ENCODE assay signal across 9 mouse cellular contexts in genomic region chr17:78881878-78882304, GRCm38 (mm10). TPM values are rescaled to one million over a fixed set of nuclear protein-coding genes. Genes with fewer than 3 reads are reported as not detected.
DNase-seq lines count a peak whose midpoint lies in the region; ATAC-seq and TF ChIP-seq lines count a peak whose summit lies in the region.
"Had no signal": no experiment of that assay in that cellular context is flagged by ENCODE, and none has a peak within 500 bp of the region (broad histone marks: within the 10 kb centered on the region; RNA-seq: fewer than 3 reads in every experiment).

No protein-coding gene starts in this region.

- peak overlapping the region; percentile 69 for H3K4me2 ChIP-seq in heart, postnatal 0 days (ENCODE audit: low read depth, low read length)
- peak overlapping the region; percentile 68 for H3K4me2 ChIP-seq in limb, embryonic 14.5 days (replicated peaks; ENCODE audit: low read depth, low read length, severe bottlenecking)
- H3K4me2 ChIP-seq in midbrain, embryonic 15.5 days: peak overlapping the region; percentile 72

- peak overlapping the region; percentile 80 for H3K9ac ChIP-seq in heart, adult 2 months (ENCODE audit: low read depth, low read length)
- peak overlapping the region; percentile 78 for H3K9ac ChIP-seq in heart, postnatal 0 days (replicated peaks; ENCODE audit: low read depth, low read length)
- peak overlapping the region; percentile 81 for H3K9ac ChIP-seq in limb, embryonic 14.5 days (ENCODE audit: low read depth, low read length, severe bottlenecking)
- H3K9ac ChIP-seq in midbrain, embryonic 15.5 days: 0 out of 2 replicates have a peak overlapping the region, but pooled peaks have one; percentile 33

- TF ChIP-seq POLR2A in heart, adult 2 months (IDR thresholded peaks at IDR 0.05; ENCODE audit: insufficient read depth, low read depth, low read length): no peak
- no peak for TF ChIP-seq POLR2A in limb, embryonic 14.5 days (IDR thresholded peaks at IDR 0.05; ENCODE audit: borderline replicate concordance, extremely low read depth, insufficient read depth, insufficient read length)

- WGBS in heart, adult 2 months: 5% methylated on average over 6 of the region's 7 CpGs
- 23% methylated on average over 2 of the region's 7 CpGs for WGBS in heart, postnatal 0 days
- 18% methylated on average over 4 of the region's 7 CpGs for WGBS in limb, embryonic 14.5 days
- 13% methylated on average over 5 of the region's 7 CpGs for WGBS in midbrain, embryonic 15.5 days

- no peak for TF ChIP-seq CTCF in heart, adult 2 months (IDR thresholded peaks at IDR 0.05)
- TF ChIP-seq CTCF in heart, postnatal 0 days (IDR thresholded peaks at IDR 0.05; ENCODE audit: low read depth): no peak

- intact Hi-C loops in heart, adult 2 months (cut with DNase I): no loop called here

- peaks cover 5% of the 10 kb centered on the region; the same call in 1 of the 2 replicates for H3K9me3 ChIP-seq in heart, postnatal 0 days (replicated peaks; ENCODE audit: control insufficient read depth, low read length)
- no peaks in the 10 kb centered on the region for H3K9me3 ChIP-seq in limb, embryonic 14.5 days (ENCODE audit: control insufficient read depth, low read length)
- no peaks in the 10 kb centered on the region for H3K9me3 ChIP-seq in midbrain, embryonic 15.5 days

- 0 out of 2 replicates have a peak, but pooled peaks cover 2% of the 10 kb centered on the region for H3K36me3 ChIP-seq in heart, adult 2 months (ENCODE audit: control insufficient read depth, insufficient read depth, low read length)
- H3K36me3 ChIP-seq in heart, postnatal 0 days (replicated peaks; ENCODE audit: control insufficient read depth, insufficient read depth, low read length): peaks cover 21% of the 10 kb centered on the region
- H3K36me3 ChIP-seq in limb, embryonic 14.5 days (ENCODE audit: control insufficient read depth, insufficient read depth, low read length): peaks cover 15% of the 10 kb centered on the region
- H3K36me3 ChIP-seq in midbrain, embryonic 15.5 days (replicated peaks): no peaks in the 10 kb centered on the region

- H3K4me3 ChIP-seq in heart, adult 2 months: peak overlapping the region; percentile 60
- peak overlapping the region; percentile 74 for H3K4me3 ChIP-seq in heart, postnatal 0 days (ENCODE audit: low read depth, low read length)
- peak overlapping the region; percentile 67 for H3K4me3 ChIP-seq in limb, embryonic 14.5 days (replicated peaks; ENCODE audit: low read length)
- H3K4me3 ChIP-seq in midbrain, embryonic 15.5 days: peak overlapping the region; percentile 33

- DNase-seq in heart, adult 2 months: no peak
- DNase-seq in heart, postnatal 4 days: no peak
- peak; percentile 10 for DNase-seq in adipocyte (ENCODE audit: low spot score)
- peak; percentile 25 for DNase-seq in heart, postnatal 0 days (ENCODE audit: low spot score)
- peak; percentile 34 for DNase-seq in limb, embryonic 14.5 days (ENCODE audit: low spot score)
- DNase-seq in right cerebral cortex, postnatal 14 days: no peak
- DNase-seq in ovary, postnatal 36 days (ENCODE audit: low spot score): no peak

- peaks cover 1% of the 10 kb centered on the region for H3K4me1 ChIP-seq in heart, adult 2 months (ENCODE audit: control insufficient read depth, insufficient read depth, low read length)
- H3K4me1 ChIP-seq in heart, postnatal 0 days (ENCODE audit: control insufficient read depth, insufficient read depth): peaks cover 11% of the 10 kb centered on the region; the same call in 1 of the 2 replicates
- 0 out of 2 replicates have a peak, but pooled peaks cover 3% of the 10 kb centered on the region for H3K4me1 ChIP-seq in limb, embryonic 14.5 days (ENCODE audit: control insufficient read depth, insufficient read depth, low read length)
- H3K4me1 ChIP-seq in midbrain, embryonic 15.5 days: peaks cover 8% of the 10 kb centered on the region; the same call in 1 of the 2 replicates

- TF ChIP-seq EP300 in heart, adult 2 months (IDR thresholded peaks at IDR 0.05; ENCODE audit: insufficient read depth, low read depth, low read length): no peak
- no peak for TF ChIP-seq EP300 in heart, postnatal 0 days (IDR thresholded peaks at IDR 0.05; ENCODE audit: low read depth)

- no peaks in the 10 kb centered on the region for H3K27me3 ChIP-seq in heart, adult 2 months (ENCODE audit: control insufficient read depth, insufficient read depth, low read length)
- no peaks in the 10 kb centered on the region for H3K27me3 ChIP-seq in heart, postnatal 0 days (ENCODE audit: control insufficient read depth, insufficient read depth, low read length)
- H3K27me3 ChIP-seq in limb, embryonic 14.5 days (ENCODE audit: control insufficient read depth, insufficient read depth, low read length): no peaks in the 10 kb centered on the region
- H3K27me3 ChIP-seq in midbrain, embryonic 15.5 days (replicated peaks): no peaks in the 10 kb centered on the region

- no peaks in the 10 kb centered on the region for H3K79me2 ChIP-seq in heart, adult 2 months (replicated peaks; ENCODE audit: control insufficient read depth, insufficient read depth, low read length)

- peak overlapping the region; percentile 73 for H3K27ac ChIP-seq in heart, adult 2 months
- peak overlapping the region; percentile 82 for H3K27ac ChIP-seq in heart, postnatal 0 days (ENCODE audit: low read depth)
- peak overlapping the region; percentile 73 for H3K27ac ChIP-seq in limb, embryonic 14.5 days (replicated peaks; ENCODE audit: low read depth, low read length)
- no peak overlapping the region for H3K27ac ChIP-seq in midbrain, embryonic 15.5 days

- ATAC-seq in heart, postnatal 0 days (ENCODE audit: insufficient read depth, low read depth): peak; percentile 42
- peak; percentile 17; the same call in 1 of the 2 replicates for ATAC-seq in limb, embryonic 14.5 days (ENCODE audit: low FRiP score, low read depth)
- ATAC-seq in midbrain, embryonic 15.5 days (replicated peaks): peak; percentile 82

RNA-seq across cellular contexts. Expression of gene Eif2ak2, which starts 0.5 kb away (rescaled TPM):
- 1 to 10 TPM; 7.8 to 8.0 TPM for total RNA-seq in heart, adult 2 months (2021)
- 2.7 and 4.2 TPM in 2 replicates for polyA plus RNA-seq in heart, adult 2 months (2012; rRNA removed)
- 10 to 100 TPM; 20.9 to 23.2 TPM for total RNA-seq in heart, postnatal 4 days (2021)
- total RNA-seq in heart, postnatal 0 days (2014; rRNA removed; ENCODE audit: low replicate concordance): 4.7 and 15.6 TPM in 2 replicates
- polyA plus RNA-seq in heart, postnatal 0 days (2015; fragmentation: Nextera tagmentation; extraction: Ambion mirVana): 7.4 and 11.6 TPM in 2 replicates
- 4.9 and 7.4 TPM in 2 replicates for polyA plus RNA-seq in limb, embryonic 14.5 days (2012; rRNA removed)
- 8.7 and 9.0 TPM in 2 replicates for polyA plus RNA-seq in limb, embryonic 14.5 days (2014; fragmentation: Nextera tagmentation; extraction: Ambion mirVana)
- polyA plus RNA-seq in midbrain, embryonic 15.5 days (2015; fragmentation: Nextera tagmentation; extraction: Ambion mirVana): 2.2 and 4.3 TPM in 2 replicates

RNA-seq across cellular contexts. Expression of gene Sult6b1, which starts 24.9 kb away (rescaled TPM):
- total RNA-seq in heart, adult 2 months (2021): not detected
- polyA plus RNA-seq in heart, adult 2 months (2012; rRNA removed): 0.26 TPM in 1 of 2 replicates, not detected in the other
- total RNA-seq in heart, postnatal 4 days (2021): not detected
- total RNA-seq in heart, postnatal 0 days (2014; rRNA removed; ENCODE audit: low replicate concordance): not detected in 2 replicates
- 0.14 TPM in 1 of 2 replicates, not detected in the other for polyA plus RNA-seq in heart, postnatal 0 days (2015; fragmentation: Nextera tagmentation; extraction: Ambion mirVana)
- polyA plus RNA-seq in limb, embryonic 14.5 days (2012; rRNA removed): 0.11 TPM in 1 of 2 replicates, not detected in the other
- polyA plus RNA-seq in limb, embryonic 14.5 days (2014; fragmentation: Nextera tagmentation; extraction: Ambion mirVana): 0.11 and 0.15 TPM in 2 replicates
- 0.14 and 0.32 TPM in 2 replicates for polyA plus RNA-seq in midbrain, embryonic 15.5 days (2015; fragmentation: Nextera tagmentation; extraction: Ambion mirVana)
- total RNA-seq: adrenal gland, postnatal 36 days had no signal

RNA-seq across cellular contexts. Expression of gene Cebpzos, which starts 34.4 kb away (rescaled TPM):
- total RNA-seq in heart, adult 2 months (2021): 10 to 100 TPM; 54.0 to 63.4 TPM
- polyA plus RNA-seq in heart, adult 2 months (2012; rRNA removed): 15.3 and 32.2 TPM in 2 replicates
- 10 to 100 TPM; 39.7 to 40.9 TPM for total RNA-seq in heart, postnatal 4 days (2021)
- 21.4 and 56.7 TPM in 2 replicates for total RNA-seq in heart, postnatal 0 days (2014; rRNA removed; ENCODE audit: low replicate concordance)
- polyA plus RNA-seq in heart, postnatal 0 days (2015; fragmentation: Nextera tagmentation; extraction: Ambion mirVana): 134 and 145 TPM in 2 replicates
- polyA plus RNA-seq in limb, embryonic 14.5 days (2012; rRNA removed): 22.0 and 34.3 TPM in 2 replicates
- 100 and 104 TPM in 2 replicates for polyA plus RNA-seq in limb, embryonic 14.5 days (2014; fragmentation: Nextera tagmentation; extraction: Ambion mirVana)
- 103 TPM in 2 replicates for polyA plus RNA-seq in midbrain, embryonic 15.5 days (2015; fragmentation: Nextera tagmentation; extraction: Ambion mirVana)

RNA-seq across cellular contexts. Expression of gene Gpatch11, which starts 46.5 kb away (rescaled TPM):
- total RNA-seq in heart, adult 2 months (2021): 10 to 100 TPM; 26.4 to 26.9 TPM
- polyA plus RNA-seq in heart, adult 2 months (2012; rRNA removed): 11.6 and 20.1 TPM in 2 replicates
- total RNA-seq in heart, postnatal 4 days (2021): 10 to 100 TPM; 24.9 TPM
- 3.8 and 4.6 TPM in 2 replicates for total RNA-seq in heart, postnatal 0 days (2014; rRNA removed; ENCODE audit: low replicate concordance)
- 43.7 and 45.0 TPM in 2 replicates for polyA plus RNA-seq in heart, postnatal 0 days (2015; fragmentation: Nextera tagmentation; extraction: Ambion mirVana)
- 14.4 and 26.0 TPM in 2 replicates for polyA plus RNA-seq in limb, embryonic 14.5 days (2012; rRNA removed)
- polyA plus RNA-seq in limb, embryonic 14.5 days (2014; fragmentation: Nextera tagmentation; extraction: Ambion mirVana): 42.5 and 52.4 TPM in 2 replicates
- polyA plus RNA-seq in midbrain, embryonic 15.5 days (2015; fragmentation: Nextera tagmentation; extraction: Ambion mirVana): 45.3 and 46.2 TPM in 2 replicates

RNA-seq across cellular contexts. Expression of gene Heatr5b, which starts 46.7 kb away (rescaled TPM):
- total RNA-seq in heart, adult 2 months (2021): 10 to 100 TPM; 38.8 to 45.7 TPM
- polyA plus RNA-seq in heart, adult 2 months (2012; rRNA removed): 27.7 and 57.3 TPM in 2 replicates
- total RNA-seq in heart, postnatal 4 days (2021): 10 to 100 TPM; 33.0 to 35.0 TPM
- total RNA-seq in heart, postnatal 0 days (2014; rRNA removed; ENCODE audit: low replicate concordance): 38.6 and 56.7 TPM in 2 replicates
- polyA plus RNA-seq in heart, postnatal 0 days (2015; fragmentation: Nextera tagmentation; extraction: Ambion mirVana): 13.8 and 16.3 TPM in 2 replicates
- 21.9 and 24.5 TPM in 2 replicates for polyA plus RNA-seq in limb, embryonic 14.5 days (2012; rRNA removed)
- 11.5 and 15.6 TPM in 2 replicates for polyA plus RNA-seq in limb, embryonic 14.5 days (2014; fragmentation: Nextera tagmentation; extraction: Ambion mirVana)
- polyA plus RNA-seq in midbrain, embryonic 15.5 days (2015; fragmentation: Nextera tagmentation; extraction: Ambion mirVana): 21.7 and 23.1 TPM in 2 replicates

Comparison
In these comparisons a context has a peak if more than half of its experiments do, and no peak if none do; other contexts are left out.
1. DNase-seq: peak in adipocyte (single experiment), heart, postnatal 0 days (single experiment) and limb, embryonic 14.5 days (single experiment); none in heart, adult 2 months (0 of 2), heart, postnatal 4 days (single experiment), right cerebral cortex, postnatal 14 days (single experiment) and ovary, postnatal 36 days (single experiment).
2. ATAC-seq: peak in every context shown above with its lines; median percentile 82 in midbrain, embryonic 15.5 days; 42 in heart, postnatal 0 days; 17 in limb, embryonic 14.5 days.
3. Peak in every context shown above with its lines, with median percentiles within 50 percentile points of each other: H3K4me3 ChIP-seq, H3K9ac ChIP-seq and H3K4me2 ChIP-seq.